Mouse (Mus musculus): ENCODE results near the gene Plekhh3.

The Plekhh3 gene

GRCm38 (mm10) chr11:101186526-101187247 is 15.5 kb upstream of the Plekhh3 start:
- ATAC-seq (ENCODE audit: low TSS enrichment), result no peak

- no peak for ATAC-seq (ENCODE audit: low TSS enrichment)
Measured at GRCm38 (mm10) chr11:101185441-101185840, 14.3 kb upstream of the Plekhh3 start.

- no peak for ATAC-seq (ENCODE audit: low TSS enrichment)
Measured at GRCm38 (mm10) chr11:101184984-101185383, 13.8 kb upstream of the Plekhh3 start.

DNA sequence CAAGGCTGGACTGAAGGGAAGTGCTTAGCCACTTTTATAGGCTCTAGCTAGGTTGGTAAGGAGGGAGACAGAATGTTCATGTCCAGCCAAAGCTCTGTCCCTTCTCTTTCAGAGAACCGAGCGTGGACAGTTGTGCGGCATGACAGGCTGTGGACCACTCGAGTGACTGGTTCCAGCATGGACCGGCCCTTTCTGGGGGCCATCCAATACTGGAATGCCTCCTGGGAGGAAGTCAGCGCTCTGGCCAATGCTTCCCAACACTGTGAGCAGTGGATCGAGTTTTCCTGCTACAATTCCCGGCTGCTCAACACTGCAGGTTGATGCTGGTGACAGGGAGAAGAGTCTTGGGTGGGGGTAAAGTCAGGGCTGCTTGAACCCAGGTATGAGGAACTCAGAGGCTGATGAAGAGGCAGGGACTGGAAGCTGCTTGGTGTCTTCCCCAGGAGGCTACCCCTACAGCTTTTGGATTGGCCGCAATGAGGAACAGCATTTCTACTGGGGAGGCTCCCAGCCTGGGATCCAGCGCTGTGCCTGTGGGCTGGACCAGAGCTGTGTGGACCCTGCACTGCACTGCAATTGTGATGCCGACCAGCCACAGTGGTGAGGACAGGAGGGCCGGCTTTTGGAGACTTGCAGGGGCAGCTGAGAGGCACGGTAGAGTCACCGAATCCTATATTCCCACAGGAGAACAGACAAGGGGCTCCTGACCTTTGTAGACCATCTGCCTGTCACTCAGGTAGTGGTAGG is 11.8 kb upstream of the Plekhh3 start:
- no peak for ATAC-seq (ENCODE audit: low TSS enrichment)

GRCm38 (mm10) chr11:101181961-101182360 is 10.8 kb upstream of the Plekhh3 start:
- no peak for ATAC-seq (ENCODE audit: low TSS enrichment)

DNA sequence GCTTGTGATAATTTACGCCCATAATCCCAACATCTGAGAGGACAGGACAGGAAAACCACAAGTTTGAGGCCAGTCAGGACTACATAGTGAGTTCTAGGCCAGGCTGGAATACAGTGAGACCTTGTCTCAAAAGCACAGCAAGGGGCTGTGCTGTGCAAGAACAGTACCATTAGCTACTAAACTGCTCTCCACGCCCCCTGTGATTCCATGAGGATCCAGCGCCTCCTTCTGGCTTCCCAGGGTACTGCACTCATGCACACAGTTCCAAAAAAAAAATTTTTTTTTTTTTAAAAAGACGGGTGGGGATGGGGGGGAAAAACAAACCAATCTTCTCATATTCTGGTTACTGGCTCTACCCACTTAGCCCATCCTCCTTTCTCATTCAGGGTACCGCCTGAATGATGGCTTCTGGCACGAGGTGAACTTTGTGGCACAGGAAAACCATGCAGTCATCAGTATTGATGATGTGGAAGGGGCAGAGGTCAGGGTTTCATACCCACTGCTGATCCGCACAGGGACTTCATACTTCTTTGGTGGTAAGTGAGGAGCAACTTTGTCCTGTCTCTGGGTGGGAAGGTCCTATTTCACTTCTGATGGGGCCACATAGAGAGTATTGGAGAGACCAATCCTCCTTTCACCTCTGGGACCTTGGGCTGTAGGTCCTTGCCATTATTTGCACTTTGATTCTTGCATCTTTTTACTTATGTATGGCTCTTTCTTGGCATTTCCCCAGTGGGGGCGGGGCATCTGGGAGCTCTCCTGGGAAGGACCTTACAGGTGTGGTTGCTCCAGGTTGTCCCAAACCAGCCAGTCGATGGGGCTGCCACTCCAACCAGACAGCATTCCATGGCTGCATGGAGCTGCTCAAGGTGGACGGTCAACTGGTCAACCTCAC is 9.9 kb upstream of the Plekhh3 start:
- no peak for ATAC-seq (ENCODE audit: low TSS enrichment)

GRCm38 (mm10) chr11:101180261-101180660 is 9.1 kb upstream of the Plekhh3 start:
- no peak for ATAC-seq (ENCODE audit: low TSS enrichment)

DNA sequence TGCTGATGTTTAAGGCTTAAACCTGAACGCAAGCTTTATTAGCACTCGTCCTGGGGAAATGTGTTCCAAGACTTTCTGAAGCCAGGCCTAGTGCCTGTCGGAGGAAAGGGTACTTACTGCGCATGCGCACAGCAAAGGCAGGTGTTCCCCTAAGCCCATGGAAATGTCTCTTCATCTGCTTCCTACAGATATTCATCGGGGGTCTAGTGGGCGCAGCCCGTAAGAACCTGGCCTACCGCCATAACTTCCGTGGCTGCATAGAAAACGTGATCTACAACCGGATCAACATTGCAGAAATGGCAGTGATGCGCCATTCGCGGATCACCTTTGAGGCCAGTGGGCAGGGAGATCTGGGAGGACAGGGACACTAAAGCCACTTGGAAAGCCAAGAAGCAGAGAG is 8.2 kb upstream of the Plekhh3 start:
- no peak for ATAC-seq (ENCODE audit: low TSS enrichment)

DNA sequence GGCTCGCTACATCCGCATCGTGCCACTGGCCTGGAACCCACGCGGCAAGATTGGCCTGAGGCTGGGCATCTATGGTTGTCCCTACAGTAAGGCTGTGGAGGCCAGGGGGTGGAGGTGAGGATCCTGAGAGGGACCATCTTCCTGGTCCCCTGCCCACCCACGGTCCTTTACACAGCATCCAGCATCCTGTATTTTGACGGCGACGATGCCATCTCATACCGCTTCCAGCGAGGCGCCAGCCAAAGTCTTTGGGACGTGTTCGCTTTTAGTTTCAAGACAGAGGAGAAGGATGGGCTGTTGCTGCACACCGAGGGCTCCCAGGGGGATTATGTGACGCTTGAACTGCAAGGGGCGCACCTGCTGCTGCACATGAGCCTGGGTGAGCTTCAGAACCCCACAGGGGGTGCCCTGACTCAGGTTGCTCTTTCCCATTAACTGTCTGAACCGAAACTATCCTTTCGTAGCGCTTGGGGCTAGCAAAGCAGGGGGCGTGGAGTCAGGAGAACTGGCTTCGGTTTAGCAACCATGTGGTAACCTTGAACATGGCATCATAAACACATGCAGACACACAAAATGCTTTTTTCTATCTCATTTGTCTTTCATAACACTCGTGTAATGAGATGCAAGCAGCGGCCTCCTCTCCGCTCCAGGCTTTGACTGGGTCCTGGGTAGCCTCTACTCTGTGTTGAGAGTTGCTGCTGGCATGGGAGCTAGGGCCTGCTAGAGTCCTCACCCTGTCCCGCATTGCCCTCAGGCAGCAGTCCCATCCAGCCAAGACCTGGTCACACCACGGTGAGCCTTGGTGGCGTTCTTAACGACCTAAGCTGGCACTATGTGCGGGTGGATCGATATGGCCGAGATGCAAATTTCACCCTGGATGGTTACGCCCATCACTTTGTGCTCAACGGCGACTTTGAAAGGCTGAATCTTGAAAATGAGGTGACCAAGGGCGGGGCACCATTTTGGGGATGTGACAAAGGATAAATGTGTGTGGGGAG is 7.2 kb upstream of the Plekhh3 start:
- ATAC-seq (ENCODE audit: low TSS enrichment), result no peak

- ATAC-seq (ENCODE audit: low TSS enrichment), result peak; percentile 51; the same call in 1 of the 2 replicates
Measured at GRCm38 (mm10) chr11:101176933-101177773, 6.0 kb upstream of the Plekhh3 start.

GRCm38 (mm10) chr11:101176117-101176691 is 5.1 kb upstream of the Plekhh3 start:
- ATAC-seq (ENCODE audit: low TSS enrichment), result peak; percentile 18; the same call in 1 of the 2 replicates

- ATAC-seq (ENCODE audit: low TSS enrichment), result no peak
Measured at GRCm38 (mm10) chr11:101175636-101176116, 4.5 kb upstream of the Plekhh3 start.

DNA sequence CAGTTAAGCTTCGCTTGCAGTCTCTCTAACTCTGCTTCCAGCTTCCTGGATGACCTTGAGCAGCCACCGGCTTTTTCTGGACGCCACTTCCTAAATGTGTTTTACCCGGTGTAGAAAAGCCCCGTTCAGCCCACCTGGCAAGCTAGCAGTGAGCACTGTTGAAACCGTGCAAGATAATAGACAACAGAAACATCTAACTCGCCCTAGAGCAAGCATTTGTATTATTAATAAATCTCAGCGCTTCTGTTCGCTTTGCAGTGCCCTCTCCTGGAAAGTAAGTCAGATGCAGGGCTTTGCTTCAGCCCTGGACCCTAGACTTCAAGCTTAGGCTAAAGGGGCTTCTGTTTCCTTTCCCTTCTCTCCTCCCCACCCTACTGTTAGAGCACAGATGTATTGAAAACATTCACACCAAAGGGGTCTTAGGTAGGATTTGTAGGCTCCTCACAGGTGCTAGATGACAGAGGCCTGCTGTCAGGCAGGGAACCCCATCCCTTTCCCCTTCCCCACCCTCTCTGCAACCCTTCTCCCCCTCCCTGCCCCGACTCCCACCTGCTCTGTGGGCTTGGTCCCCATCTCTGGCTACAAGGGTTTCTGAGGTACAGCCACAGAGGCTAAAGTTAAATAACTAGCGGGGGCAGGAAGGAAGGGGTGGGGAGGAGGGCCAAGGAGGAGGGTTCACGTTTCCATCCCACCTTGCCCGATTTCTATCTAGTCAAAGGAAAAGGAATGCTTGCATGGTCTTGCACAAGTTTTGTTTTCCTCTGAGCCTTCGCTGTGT is 3.9 kb upstream of the Plekhh3 start, which contains the start of gene Ccr10:
TSS of gene Ccr10 (minus strand) at position 593 of the 778 bp plus-strand sequence.
- no peak for ATAC-seq (ENCODE audit: low TSS enrichment)

DNA sequence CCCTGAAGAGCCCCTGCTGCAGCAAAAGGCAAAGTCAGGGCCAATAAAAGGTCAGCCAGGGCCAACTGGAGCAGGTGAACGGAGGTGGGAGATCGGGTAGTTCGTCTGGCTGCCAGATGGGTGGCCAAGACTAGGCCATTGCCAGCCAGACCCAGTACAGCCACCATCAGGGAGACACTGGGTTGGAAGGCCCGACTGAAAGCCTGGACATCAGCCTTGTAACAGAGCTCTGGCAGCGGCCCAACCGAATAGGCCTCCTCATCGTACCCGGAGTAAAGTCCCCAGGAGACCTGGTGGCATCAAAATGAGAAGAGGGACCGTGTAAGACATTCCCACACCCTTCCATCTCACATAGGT is 3.2 kb upstream of the Plekhh3 start:
- ATAC-seq (ENCODE audit: low TSS enrichment), result no peak

- no peak for ATAC-seq (ENCODE audit: low TSS enrichment)
Measured at GRCm38 (mm10) chr11:101173631-101174388, 2.7 kb upstream of the Plekhh3 start.

- no peak for ATAC-seq (ENCODE audit: low TSS enrichment)
Measured at GRCm38 (mm10) chr11:101173112-101173511, 2.0 kb upstream of the Plekhh3 start.

GRCm38 (mm10) chr11:101172434-101172815 is 1.3 kb upstream of the Plekhh3 start:
- no peak for ATAC-seq (ENCODE audit: low TSS enrichment)
